Mouse (Mus musculus) stomach, embryonic 14.5 days (tissue): ENCODE results near the gene Slc5a10. TPM values are rescaled to one million over a fixed set of nuclear protein-coding genes. Genes with fewer than 3 reads are reported as not detected.

Experiments used
- ATAC-seq: fragments of 200-750 bp; cut with Nextera tagmentation; 2 replicates; pipeline ENCODE4 v1.8.0; 2017; ENCODE audit warnings: low read depth, moderate TSS enrichment; ENCODE audit not compliant: insufficient number of reproducible peaks, insufficient read depth, low FRiP score
- H3K27ac ChIP-seq: fragments of 300-500 bp; sonication (generic); 2 replicates; pipeline ENCODE4 v1.5.1; 2014; ENCODE audit warnings: mild to moderate bottlenecking, low read length, moderate library complexity, mixed read lengths
- H3K27me3 ChIP-seq: fragments of 300-500 bp; sonication (generic); 2 replicates; pipeline ENCODE4 v1.6.1; 2014; ENCODE audit warnings: low read length, control low read depth, mixed read lengths; ENCODE audit not compliant: control insufficient read depth, insufficient read depth
- H3K36me3 ChIP-seq: fragments of 300-500 bp; sonication (generic); 2 replicates; pipeline ENCODE4 v1.6.1; 2014; ENCODE audit warnings: mild to moderate bottlenecking, control low read depth, low read length, moderate library complexity, mixed read lengths; ENCODE audit not compliant: control insufficient read depth, insufficient read depth
- H3K4me1 ChIP-seq: fragments of 300-500 bp; sonication (generic); 2 replicates; pipeline ENCODE4 v1.6.1; 2014; ENCODE audit warnings: low read length, control low read depth, mixed read lengths; ENCODE audit not compliant: control insufficient read depth, insufficient read depth
- H3K4me2 ChIP-seq: fragments of 300-500 bp; sonication (generic); replicated peaks from 2 replicates; pipeline ENCODE4 v1.6.1; 2014; ENCODE audit warnings: low read depth, low read length, control low read depth
- H3K4me3 ChIP-seq: fragments of 300-500 bp; sonication (generic); 2 replicates; pipeline ENCODE4 v1.5.1; 2014; ENCODE audit warnings: low read depth, low read length, control low read depth
- H3K9ac ChIP-seq: fragments of 300-500 bp; sonication (generic); replicated peaks from 2 replicates; pipeline ENCODE4 v1.6.1; 2014; ENCODE audit warnings: low read depth, mild to moderate bottlenecking, control low read depth, low read length, moderate library complexity, mixed read lengths
- H3K9me3 ChIP-seq: fragments of 300-500 bp; sonication (generic); 2 replicates; pipeline ENCODE4 v1.6.1; 2016; ENCODE audit warnings: low read depth, low read length, control low read depth; ENCODE audit not compliant: control insufficient read depth
- WGBS: fragments of 180-500 bp; shearing (Covaris S2); extraction: QIAGEN DNeasy Blood & Tissue Kit; methylation state at CpG from one replicate; pipeline ENCODE4 v1.1.7; 2014; 5-methylcytosine and 5-hydroxymethylcytosine counted together
- polyA plus RNA-seq: library from polyadenylated mRNA; unstranded; fragments of >200 nt; fragmentation: Nextera tagmentation; extraction: Ambion mirVana; gene quantifications from 2 replicates; pipeline ENCODE4 v1.2.1, GENCODE M21; 2014

The Slc5a10 gene
- polyA plus RNA-seq, 1 experiment from 2014 or later = not detected

DNA sequence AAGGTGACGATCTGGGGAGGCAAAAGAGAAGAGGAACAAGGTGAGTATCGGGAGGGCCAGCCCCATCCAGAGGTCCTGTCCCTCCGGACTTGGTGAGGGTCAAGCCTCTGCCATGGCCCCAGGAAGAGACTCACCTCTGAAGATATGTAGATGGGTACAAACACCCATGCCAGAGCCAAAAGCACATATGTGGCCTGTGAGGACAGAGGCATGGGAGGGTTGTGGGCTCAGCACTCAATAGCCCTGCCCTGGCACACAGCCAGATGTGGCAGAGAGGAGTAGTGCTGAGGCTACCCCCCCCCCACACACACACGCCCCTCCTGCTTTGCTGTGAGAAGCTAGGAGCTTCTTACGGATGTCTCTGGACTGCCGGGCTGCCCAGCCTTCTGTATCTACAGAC is 5.5 kb downstream of the Slc5a10 start:
- Histone ChIP-seq H3K27me3 (no peaks in the 10 kb centered on the region), H3K9me3 (no peaks in the 10 kb centered on the region), H3K4me1 (no peaks in the 10 kb centered on the region), H3K27ac (no peak overlapping the region), H3K36me3 (no peaks in the 10 kb centered on the region), H3K4me2 (no peak overlapping the region), H3K9ac (no peak overlapping the region), H3K4me3 (no peak overlapping the region)
- 71% methylated on average over 6 of the region's 6 CpGs for WGBS
- no peak for ATAC-seq

DNA sequence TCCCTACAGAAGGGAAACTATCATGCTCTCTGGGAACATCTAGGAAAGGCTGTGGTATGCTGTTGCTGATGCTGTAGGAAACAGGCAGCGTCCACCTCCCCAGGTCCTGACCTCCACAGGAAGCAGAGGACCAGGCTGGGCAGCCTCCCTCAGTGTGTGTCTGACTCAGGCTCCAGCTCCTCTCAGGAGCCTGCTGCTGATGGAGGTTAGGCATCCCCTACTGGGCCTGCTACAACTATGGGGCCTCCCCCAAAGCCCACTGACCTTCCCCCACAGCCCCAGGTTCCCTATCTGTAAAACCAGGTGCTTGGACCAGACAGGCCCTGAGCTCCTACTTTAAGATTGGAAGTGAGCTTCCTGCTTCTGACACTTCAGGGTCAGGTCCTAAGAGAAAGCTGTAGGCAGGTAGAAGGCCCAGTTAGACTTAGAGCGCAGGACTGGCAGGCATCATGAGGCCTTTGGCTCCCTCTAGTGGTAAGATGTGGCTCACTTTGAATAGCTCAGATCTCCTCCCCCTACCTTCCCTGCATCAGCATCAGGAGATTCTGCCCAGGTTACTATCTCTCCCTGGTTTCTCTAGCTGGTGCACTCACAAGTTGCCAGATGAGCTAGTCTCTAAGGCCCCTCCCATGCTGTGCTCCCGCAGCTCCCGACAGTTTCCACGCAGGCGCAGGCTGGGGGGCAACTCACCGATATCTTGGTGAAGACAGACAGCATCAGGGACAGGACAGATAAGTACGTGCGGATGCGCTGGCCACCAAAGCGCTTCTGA is 6.1 kb downstream of the Slc5a10 start:
- peak; percentile 84; the same call in 1 of the 2 replicates for ATAC-seq
- 49% methylated on average over 11 of the region's 11 CpGs for WGBS
- Histone ChIP-seq H3K27ac (no peak overlapping the region), H3K9me3 (no peaks in the 10 kb centered on the region), H3K4me2 (no peak overlapping the region), H3K36me3 (no peaks in the 10 kb centered on the region), H3K4me1 (no peaks in the 10 kb centered on the region), H3K4me3 (no peak overlapping the region), H3K27me3 (no peaks in the 10 kb centered on the region), H3K9ac (no peak overlapping the region)

DNA sequence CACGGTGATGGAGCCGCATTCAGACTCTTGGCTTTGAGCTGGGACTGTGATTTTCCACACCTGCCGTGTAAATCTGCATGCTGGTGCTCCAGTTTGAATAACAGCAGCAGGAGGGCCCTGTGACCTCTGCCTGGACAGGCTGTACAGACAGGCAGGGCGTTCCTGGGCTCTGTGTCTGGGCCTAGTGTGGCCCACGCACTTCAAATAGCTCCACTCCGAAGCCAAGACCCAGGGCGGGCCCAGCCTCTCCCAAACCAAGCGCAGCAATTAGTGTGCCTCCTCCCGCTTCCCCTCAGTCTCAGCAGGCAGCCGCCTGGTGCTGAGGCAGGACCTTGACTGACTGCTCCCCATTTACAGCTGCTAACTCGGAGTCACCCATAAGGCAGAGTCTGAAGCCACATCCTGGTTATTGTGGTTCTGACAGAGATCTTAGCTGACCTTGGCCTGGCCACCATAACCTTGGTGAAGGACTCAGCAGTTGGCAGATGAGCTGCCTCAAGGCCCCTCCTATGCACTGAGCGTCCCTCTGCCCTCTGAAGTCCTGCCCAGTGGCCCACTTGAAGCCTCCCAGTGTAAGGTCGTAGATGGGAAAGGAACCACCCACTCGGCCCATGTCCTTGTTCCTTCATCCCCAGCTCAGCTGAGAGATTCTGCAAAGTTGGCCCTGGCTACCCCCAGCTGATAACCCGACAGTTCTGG is 7.3 kb downstream of the Slc5a10 start:
- no peak overlapping the region for H3K9ac ChIP-seq
- H3K36me3 ChIP-seq = no peaks in the 10 kb centered on the region
- ATAC-seq = no peak
- no peak overlapping the region for H3K4me3 ChIP-seq
- H3K4me1 ChIP-seq = no peaks in the 10 kb centered on the region
- H3K9me3 ChIP-seq = no peaks in the 10 kb centered on the region
- WGBS = 63% methylated on average over 15 of the region's 15 CpGs
- no peak overlapping the region for H3K4me2 ChIP-seq
- no peaks in the 10 kb centered on the region for H3K27me3 ChIP-seq
- H3K27ac ChIP-seq = no peak overlapping the region

DNA sequence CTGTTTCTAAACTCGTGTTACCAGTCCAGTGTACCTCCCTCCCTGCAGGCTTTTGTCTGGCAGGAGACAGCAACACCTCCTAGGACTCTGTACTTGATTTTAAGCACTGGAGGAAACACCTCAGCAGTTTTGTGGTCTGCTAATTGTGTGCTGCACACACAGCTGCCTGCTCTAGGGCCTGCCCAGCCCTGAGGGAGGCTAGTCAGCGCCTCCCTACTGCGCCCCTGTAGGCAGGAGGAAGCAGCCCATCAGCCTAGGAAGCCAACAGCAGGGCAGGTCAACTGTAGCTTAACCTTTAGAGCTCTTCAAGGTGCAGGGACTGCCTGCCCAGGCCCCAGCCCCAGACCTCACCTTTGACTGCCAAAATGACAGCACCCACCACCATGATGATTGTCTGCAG is 11.7 kb downstream of the Slc5a10 start:
- Histone ChIP-seq H3K27ac (no peak overlapping the region), H3K4me3 (no peak overlapping the region), H3K4me2 (no peak overlapping the region), H3K4me1 (no peaks in the 10 kb centered on the region), H3K9ac (no peak overlapping the region), H3K36me3 (no peaks in the 10 kb centered on the region), H3K9me3 (no peaks in the 10 kb centered on the region), H3K27me3 (no peaks in the 10 kb centered on the region)
- 54% methylated on average over 3 of the region's 3 CpGs for WGBS
- ATAC-seq = no peak

DNA sequence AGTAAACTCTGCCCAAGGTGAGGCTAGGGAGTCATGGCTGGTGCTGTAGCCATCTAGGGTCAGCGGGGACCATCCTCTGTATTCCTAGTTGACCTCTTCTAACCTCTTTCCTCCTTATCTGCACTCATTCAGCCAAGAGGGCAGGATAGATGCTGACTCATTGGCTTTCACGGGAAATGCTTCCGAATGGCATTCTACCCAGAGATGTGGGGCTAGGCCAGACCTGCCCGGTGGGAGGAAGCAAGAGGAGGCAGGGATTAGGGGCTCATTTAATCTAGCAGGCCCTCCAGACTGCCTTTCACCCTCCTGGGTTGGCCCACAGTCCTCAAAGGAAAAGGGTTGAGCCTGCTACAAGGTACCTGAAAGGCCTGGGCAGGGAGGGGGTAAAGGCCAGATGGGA is 14.4 kb downstream of the Slc5a10 start:
- H3K9me3 ChIP-seq = no peaks in the 10 kb centered on the region

DNA sequence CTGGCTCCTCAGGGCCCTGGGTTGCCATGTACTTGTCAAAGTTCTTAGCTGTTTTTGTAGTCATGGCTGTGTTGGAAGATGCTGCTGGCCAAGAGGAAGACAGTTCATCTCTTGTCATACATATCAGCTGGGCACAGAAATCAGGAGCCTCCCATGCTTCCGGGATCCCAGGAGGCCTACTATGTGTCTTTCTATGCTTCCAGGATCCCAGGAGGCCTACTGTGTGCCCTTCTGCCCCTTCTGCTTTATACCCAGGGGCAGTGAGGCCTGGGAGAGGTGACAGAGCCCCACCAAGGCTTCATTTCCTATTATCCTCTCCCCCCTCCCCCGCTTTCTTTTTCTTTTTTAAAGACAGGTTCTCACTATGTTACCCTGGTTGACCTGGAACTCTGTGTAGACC is 15.0 kb downstream of the Slc5a10 start:
- Histone ChIP-seq H3K36me3 (no peaks in the 10 kb centered on the region), H3K4me2 (no peak overlapping the region), H3K27ac (no peak overlapping the region), H3K4me3 (no peak overlapping the region), H3K4me1 (no peaks in the 10 kb centered on the region), H3K9ac (no peak overlapping the region), H3K9me3 (no peaks in the 10 kb centered on the region), H3K27me3 (no peaks in the 10 kb centered on the region)
- WGBS = 76% methylated on average over 2 of the region's 2 CpGs
- ATAC-seq = no peak

More for the DNA sequence above, 14.4 kb downstream of the Slc5a10 start:
- Histone ChIP-seq H3K4me2 (no peak overlapping the region), H3K4me3 (no peak overlapping the region), H3K36me3 (no peaks in the 10 kb centered on the region), H3K4me1 (no peaks in the 10 kb centered on the region), H3K9ac (no peak overlapping the region), H3K27ac (no peak overlapping the region), H3K27me3 (no peaks in the 10 kb centered on the region)
- WGBS = 59% methylated on average over 4 of the region's 4 CpGs
- no peak for ATAC-seq

DNA sequence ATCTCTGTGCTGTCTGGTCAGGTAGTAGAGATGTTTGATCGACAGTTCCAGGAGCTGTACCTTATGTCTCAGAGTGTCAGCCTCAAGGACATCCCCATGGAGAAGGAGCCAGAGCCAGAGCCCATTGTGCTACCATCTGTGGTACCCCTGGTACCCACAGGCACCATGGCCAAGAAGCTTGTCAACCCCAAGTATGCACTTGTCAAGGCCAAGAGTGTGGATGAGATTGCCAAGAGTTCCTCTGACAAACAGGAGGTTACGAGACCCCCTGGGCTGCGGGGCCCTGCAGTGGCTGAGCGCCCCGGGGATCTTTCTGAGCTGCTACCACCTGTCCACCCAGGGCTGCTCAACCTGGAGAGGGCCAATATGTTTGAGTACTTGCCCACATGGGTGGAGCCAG is 18.1 kb downstream of the Slc5a10 start:
- Histone ChIP-seq H3K4me1 (no peaks in the 10 kb centered on the region), H3K27me3 (no peaks in the 10 kb centered on the region), H3K9ac (no peak overlapping the region), H3K4me3 (no peak overlapping the region), H3K36me3 (no peaks in the 10 kb centered on the region; the same call in 1 of the 2 replicates), H3K27ac (no peak overlapping the region), H3K9me3 (no peaks in the 10 kb centered on the region), H3K4me2 (no peak overlapping the region)
- 89% methylated on average over 5 of the region's 5 CpGs for whole genome bisulfite sequencing
- no peak for ATAC-seq

DNA sequence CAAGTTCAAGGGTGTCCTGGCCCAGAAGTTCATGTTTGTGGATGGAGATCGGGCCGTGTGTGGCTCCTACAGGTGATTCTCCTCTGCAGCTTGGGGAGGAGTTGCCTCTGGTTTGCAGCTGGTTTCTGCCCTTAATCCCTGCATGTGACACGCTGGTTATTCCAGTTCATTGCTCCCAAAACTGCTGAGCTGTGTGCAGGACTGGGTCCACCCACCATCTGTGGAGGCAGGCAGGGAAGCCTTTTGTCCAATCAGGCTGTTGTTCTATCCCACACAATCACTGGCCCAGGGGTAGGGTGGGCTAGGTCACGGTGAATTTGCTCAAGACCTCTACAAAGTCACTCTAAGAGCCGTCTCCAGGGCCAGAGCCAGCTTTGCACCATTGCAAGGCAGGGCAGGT is 18.9 kb downstream of the Slc5a10 start:
- no peak for ATAC-seq
- Histone ChIP-seq H3K27ac (no peak overlapping the region), H3K27me3 (no peaks in the 10 kb centered on the region), H3K4me3 (no peak overlapping the region), H3K9me3 (no peaks in the 10 kb centered on the region), H3K4me2 (no peak overlapping the region), H3K9ac (no peak overlapping the region), H3K36me3 (no peaks in the 10 kb centered on the region; the same call in 1 of the 2 replicates), H3K4me1 (no peaks in the 10 kb centered on the region)
- WGBS = 72% methylated on average over 5 of the region's 5 CpGs
